In the genomic region with DNA sequence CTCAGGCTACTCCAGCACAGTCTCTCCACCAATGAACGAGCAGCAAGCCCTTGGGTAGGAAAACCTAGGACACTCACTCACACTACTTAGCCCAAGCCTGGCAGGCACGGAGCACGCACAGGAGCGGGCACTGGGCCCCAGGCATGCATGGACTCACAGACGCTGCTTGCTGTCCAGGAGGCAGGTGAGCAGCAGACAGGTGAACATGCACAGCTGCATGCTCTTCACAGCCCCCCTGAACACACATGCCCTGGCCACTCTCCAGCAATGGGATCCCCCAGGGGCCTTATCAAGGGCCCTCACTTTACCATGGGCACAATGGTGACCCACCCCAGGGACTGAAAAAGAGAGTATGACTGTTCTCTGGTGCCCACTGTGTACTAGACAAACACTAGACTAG, we compare ENCODE assay signal across 14 mouse cellular contexts. TPM values are rescaled to one million over a fixed set of nuclear protein-coding genes. Genes with fewer than 3 reads are reported as not detected.
"Had no signal": no experiment of that assay in that cellular context is flagged by ENCODE, and none has a peak within 500 bp of the region (broad histone marks: within the 10 kb centered on the region; RNA-seq: fewer than 3 reads in every experiment).

No protein-coding gene starts in this region.

- H3K36me3 ChIP-seq: midbrain, embryonic 13.5 days; midbrain, embryonic 15.5 days; neural tube, embryonic 12.5 days had no signal

- H3K27ac ChIP-seq: lung, embryonic 15.5 days; macrophage; midbrain, embryonic 13.5 days; midbrain, embryonic 15.5 days; neural tube, embryonic 12.5 days; stomach, embryonic 15.5 days; stomach, postnatal 0 days had no signal

- DNase-seq: lung, adult 2 months; lung, postnatal 14 days; lung, postnatal 36 days; right cerebral cortex, postnatal 14 days had no signal

- H3K27me3 ChIP-seq: lung, embryonic 15.5 days; midbrain, embryonic 13.5 days; midbrain, embryonic 15.5 days; neural tube, embryonic 12.5 days; stomach, embryonic 15.5 days had no signal

- ATAC-seq: lung, postnatal 0 days; midbrain, embryonic 15.5 days had no signal

- H3K9me3 ChIP-seq: lung, embryonic 15.5 days; megakaryocyte, embryonic 14.5 days; midbrain, embryonic 13.5 days; midbrain, embryonic 15.5 days; neural tube, embryonic 12.5 days; stomach, embryonic 15.5 days had no signal

- H3K4me3 ChIP-seq: lung, embryonic 15.5 days; megakaryocyte, embryonic 14.5 days; midbrain, embryonic 13.5 days; midbrain, embryonic 15.5 days; neural tube, embryonic 12.5 days; stomach, embryonic 15.5 days had no signal

- H3K9ac ChIP-seq: lung, embryonic 15.5 days; midbrain, embryonic 13.5 days; midbrain, embryonic 15.5 days; neural tube, embryonic 12.5 days; stomach, embryonic 15.5 days had no signal

- H3K4me2 ChIP-seq: lung, embryonic 15.5 days; midbrain, embryonic 11.5 days; midbrain, embryonic 13.5 days; midbrain, embryonic 15.5 days; neural tube, embryonic 12.5 days; stomach, embryonic 15.5 days had no signal

RNA-seq across cellular contexts. Expression of gene Card10, which starts 23.2 kb away (rescaled TPM):
- polyA plus RNA-seq: macrophage had no signal
